Mouse (Mus musculus): ENCODE results near the gene Polr2b.

The Polr2b gene

GRCm38 (mm10) chr5:77386596-77387413 lies 76.9 kb downstream of the Polr2b start:
- DNase-seq (ENCODE audit: low read depth, low spot score), result no peak

- DNase-seq (ENCODE audit: low read depth, low spot score), result no peak
These were observed 77.4 kb downstream of the Polr2b start for GRCm38 (mm10) chr5:77387414-77387704.

GRCm38 (mm10) chr5:77388359-77388758 lies 78.4 kb downstream of the Polr2b start:
- no peak for DNase-seq (ENCODE audit: low read depth, low spot score)

- no peak for DNase-seq (ENCODE audit: low read depth, low spot score)
These were observed 80.3 kb downstream of the Polr2b start for GRCm38 (mm10) chr5:77390272-77390671.

- DNase-seq (ENCODE audit: low read depth, low spot score), result no peak
These were observed 83.2 kb downstream of the Polr2b start for GRCm38 (mm10) chr5:77393094-77393619.

GRCm38 (mm10) chr5:77393990-77394618 lies 84.2 kb downstream of the Polr2b start:
- DNase-seq (ENCODE audit: low read depth, low spot score), result no peak

GRCm38 (mm10) chr5:77398285-77399057 lies 88.5 kb downstream of the Polr2b start:
- DNase-seq (ENCODE audit: low read depth, low spot score), result no peak

Data from embryo, embryonic 11.5 days (tissue).